Mouse (Mus musculus): ENCODE results near the gene Sdf2l1. TPM values are rescaled to one million over a fixed set of nuclear protein-coding genes. Genes with fewer than 3 reads are reported as not detected.

Sdf2l1 gene
- polyA plus RNA-seq, 2 experiments = 35.8 to 38.8 TPM

- peaks cover 15% of the 10 kb centered on the region for H3K4me1 ChIP-seq (ENCODE audit: control insufficient read depth, insufficient read depth, low read length)
- ATAC-seq (ENCODE audit: low FRiP score, low read depth) (peak; percentile 17; the same call in 1 of the 2 replicates), DNase-seq (ENCODE audit: low spot score) (peak; percentile 12)
- H3K4me2 ChIP-seq (replicated peaks; ENCODE audit: low read depth, low read length, severe bottlenecking) = peak overlapping the region; percentile 53
- H3K27me3 ChIP-seq (ENCODE audit: control insufficient read depth, insufficient read depth, low read length) = no peaks in the 10 kb centered on the region
- peak overlapping the region; percentile 55 for H3K9ac ChIP-seq (ENCODE audit: low read depth, low read length, severe bottlenecking)
- peaks cover 24% of the 10 kb centered on the region for H3K36me3 ChIP-seq (ENCODE audit: control insufficient read depth, insufficient read depth, low read length)
- H3K4me3 ChIP-seq (replicated peaks; ENCODE audit: low read length) = peak overlapping the region; percentile 39
- no peak for TF ChIP-seq POLR2A (IDR thresholded peaks at IDR 0.05; ENCODE audit: borderline replicate concordance, extremely low read depth, insufficient read depth, insufficient read length)
- peak overlapping the region; percentile 16; the same call in 1 of the 2 replicates for H3K27ac ChIP-seq (replicated peaks; ENCODE audit: low read depth, low read length)
- WGBS = 3% methylated on average over 22 of the region's 22 CpGs
- H3K9me3 ChIP-seq (ENCODE audit: control insufficient read depth, low read length) = no peaks in the 10 kb centered on the region
Observed at GRCm38 (mm10) chr16:17124119-17124870, 7.9 kb downstream of the Sdf2l1 start.

- H3K27me3 ChIP-seq (ENCODE audit: control insufficient read depth, insufficient read depth, low read length) = no peaks in the 10 kb centered on the region
- no peak overlapping the region for H3K27ac ChIP-seq (replicated peaks; ENCODE audit: low read depth, low read length)
- H3K9ac ChIP-seq (ENCODE audit: low read depth, low read length, severe bottlenecking) = no peak overlapping the region
- H3K36me3 ChIP-seq (ENCODE audit: control insufficient read depth, insufficient read depth, low read length) = peaks cover 39% of the 10 kb centered on the region
- no peaks in the 10 kb centered on the region for H3K9me3 ChIP-seq (ENCODE audit: control insufficient read depth, low read length)
- peaks cover 15% of the 10 kb centered on the region for H3K4me1 ChIP-seq (ENCODE audit: control insufficient read depth, insufficient read depth, low read length)
- 79% methylated on average over 14 of the region's 14 CpGs for WGBS
- no peak overlapping the region for H3K4me3 ChIP-seq (replicated peaks; ENCODE audit: low read length)
- no peak for TF ChIP-seq POLR2A (IDR thresholded peaks at IDR 0.05; ENCODE audit: borderline replicate concordance, extremely low read depth, insufficient read depth, insufficient read length)
- DNase-seq (ENCODE audit: low spot score) = no peak
- no peak for ATAC-seq (ENCODE audit: low FRiP score, low read depth)
- H3K4me2 ChIP-seq (replicated peaks; ENCODE audit: low read depth, low read length, severe bottlenecking) = no peak overlapping the region
Observed at GRCm38 (mm10) chr16:17121569-17121968, 10.6 kb downstream of the Sdf2l1 start.

DNA sequence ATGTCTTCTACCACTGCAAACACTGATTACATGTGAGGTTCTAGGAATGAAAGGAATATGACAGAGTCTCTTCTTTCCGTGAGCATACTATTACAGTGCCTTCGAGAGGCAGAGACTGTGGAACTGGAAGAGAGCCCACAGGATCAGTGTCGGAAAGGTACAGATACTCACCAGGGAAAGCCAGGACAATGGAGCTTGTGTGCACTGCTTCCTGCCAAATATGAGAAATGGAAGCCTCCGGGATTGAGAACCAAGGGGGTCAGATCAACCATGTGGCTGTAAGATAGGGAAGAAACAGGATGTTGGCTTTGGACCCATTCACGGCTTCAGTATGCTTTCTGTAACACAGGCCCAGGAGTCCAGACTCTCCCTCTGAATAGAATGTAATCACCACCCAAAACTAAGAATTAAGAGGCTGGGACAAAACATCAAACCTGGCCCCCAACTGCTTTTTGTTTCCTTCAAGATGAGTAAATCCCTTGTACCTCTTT lies 14.8 kb downstream of the Sdf2l1 start:
- H3K27me3 ChIP-seq (ENCODE audit: control insufficient read depth, insufficient read depth, low read length) = no peaks in the 10 kb centered on the region
- H3K4me3 ChIP-seq (replicated peaks; ENCODE audit: low read length) = no peak overlapping the region
- H3K36me3 ChIP-seq (ENCODE audit: control insufficient read depth, insufficient read depth, low read length) = peaks cover 60% of the 10 kb centered on the region
- WGBS = 91% methylated on average over 5 of the region's 5 CpGs
- no peaks in the 10 kb centered on the region for H3K4me1 ChIP-seq (ENCODE audit: control insufficient read depth, insufficient read depth, low read length)
- DNase-seq (ENCODE audit: low spot score) (no peak), ATAC-seq (ENCODE audit: low FRiP score, low read depth) (no peak)
- no peaks in the 10 kb centered on the region for H3K9me3 ChIP-seq (ENCODE audit: control insufficient read depth, low read length)
- no peak overlapping the region for H3K27ac ChIP-seq (replicated peaks; ENCODE audit: low read depth, low read length)
- no peak for TF ChIP-seq POLR2A (IDR thresholded peaks at IDR 0.05; ENCODE audit: borderline replicate concordance, extremely low read depth, insufficient read depth, insufficient read length)
- no peak overlapping the region for H3K4me2 ChIP-seq (replicated peaks; ENCODE audit: low read depth, low read length, severe bottlenecking)
- H3K9ac ChIP-seq (ENCODE audit: low read depth, low read length, severe bottlenecking) = no peak overlapping the region

DNA sequence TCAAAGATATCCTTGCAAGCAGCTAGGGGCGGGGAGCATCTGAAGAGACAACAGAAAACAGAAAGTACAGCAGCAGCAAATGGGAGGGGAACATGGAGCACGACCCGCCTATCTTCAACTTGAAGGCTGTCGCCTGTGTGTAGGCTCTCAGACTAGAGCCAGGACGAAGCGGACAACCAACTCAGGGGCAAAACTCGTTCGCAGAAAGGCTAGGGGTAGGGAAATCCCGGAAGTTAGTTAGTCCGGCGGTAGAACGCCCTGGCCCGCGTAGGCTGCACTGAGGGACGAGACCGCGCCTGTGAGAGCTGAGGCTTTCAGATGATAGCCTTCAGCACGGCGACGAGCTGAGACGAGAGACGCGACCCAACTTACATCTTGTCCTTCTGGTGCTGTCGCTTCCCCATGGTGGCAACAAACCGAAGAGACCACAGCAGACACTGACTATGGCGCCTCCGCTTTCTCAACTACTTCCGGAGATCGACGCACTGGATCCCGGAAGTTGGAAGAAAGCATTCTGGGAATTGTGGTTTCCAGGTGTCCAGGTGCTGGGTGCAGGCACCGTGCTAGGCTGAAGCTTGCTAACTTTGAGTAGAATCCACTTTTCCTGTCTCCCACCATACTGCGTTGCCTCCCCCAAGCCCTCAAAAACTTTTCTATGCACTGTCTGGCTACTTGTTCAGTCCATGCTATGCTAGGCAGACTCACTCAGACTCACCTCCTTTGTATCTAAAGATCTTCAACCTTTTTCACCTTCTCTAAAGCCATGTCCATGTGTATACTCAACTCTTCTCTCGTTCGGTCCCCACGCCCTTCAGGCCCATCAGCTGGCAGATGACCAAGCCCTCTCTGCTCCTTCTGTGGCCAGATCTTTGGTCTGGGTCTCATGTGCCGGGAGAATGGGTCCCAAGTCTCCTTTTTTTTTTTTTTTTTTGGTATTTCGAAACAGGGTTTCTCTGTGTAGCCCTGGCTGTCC lies 21.1 kb downstream of the Sdf2l1 start, which contains the start of gene Ppil2:
Gene Ppil2 (minus strand): TSS at position 487 of the 973 bp plus-strand sequence.
- Histone ChIP-seq H3K9ac (ENCODE audit: low read depth, low read length, severe bottlenecking) (peak within 1 kb of the TSS; percentile 75), H3K4me3 (replicated peaks; ENCODE audit: low read length) (peak within 1 kb of the TSS; percentile 86), H3K27me3 (ENCODE audit: control insufficient read depth, insufficient read depth, low read length) (no peaks in the 10 kb centered on the region), H3K36me3 (ENCODE audit: control insufficient read depth, insufficient read depth, low read length) (peaks cover 38% of the 10 kb centered on the region), H3K9me3 (ENCODE audit: control insufficient read depth, low read length) (no peaks in the 10 kb centered on the region), H3K27ac (replicated peaks; ENCODE audit: low read depth, low read length) (peak within 1 kb of the TSS; percentile 35; the same call in 1 of the 2 replicates), H3K4me1 (ENCODE audit: control insufficient read depth, insufficient read depth, low read length) (peaks cover 7% of the 10 kb centered on the region; the same call in 1 of the 2 replicates), H3K4me2 (replicated peaks; ENCODE audit: low read depth, low read length, severe bottlenecking) (peak within 1 kb of the TSS; percentile 58)
- ATAC-seq (ENCODE audit: low FRiP score, low read depth) (peak; percentile 87), DNase-seq (ENCODE audit: low spot score) (peak; percentile 85)
- WGBS = 11% methylated on average over 38 of the region's 38 CpGs
- peak; percentile 54; the same call in 1 of the 2 replicates for TF ChIP-seq POLR2A (IDR thresholded peaks at IDR 0.05; ENCODE audit: borderline replicate concordance, extremely low read depth, insufficient read depth, insufficient read length)

- Histone ChIP-seq H3K4me3 (replicated peaks; ENCODE audit: low read length) (no peak overlapping the region), H3K9ac (ENCODE audit: low read depth, low read length, severe bottlenecking) (no peak overlapping the region), H3K36me3 (ENCODE audit: control insufficient read depth, insufficient read depth, low read length) (peaks cover 68% of the 10 kb centered on the region), H3K27me3 (ENCODE audit: control insufficient read depth, insufficient read depth, low read length) (no peaks in the 10 kb centered on the region), H3K4me2 (replicated peaks; ENCODE audit: low read depth, low read length, severe bottlenecking) (no peak overlapping the region), H3K27ac (replicated peaks; ENCODE audit: low read depth, low read length) (no peak overlapping the region), H3K9me3 (ENCODE audit: control insufficient read depth, low read length) (no peaks in the 10 kb centered on the region), H3K4me1 (ENCODE audit: control insufficient read depth, insufficient read depth, low read length) (no peaks in the 10 kb centered on the region; the same call in 1 of the 2 replicates)
- ATAC-seq (ENCODE audit: low FRiP score, low read depth) = no peak
- WGBS = 83% methylated on average over 4 of the region's 4 CpGs
- no peak for TF ChIP-seq POLR2A (IDR thresholded peaks at IDR 0.05; ENCODE audit: borderline replicate concordance, extremely low read depth, insufficient read depth, insufficient read length)
- DNase-seq (ENCODE audit: low spot score) = no peak
Observed at GRCm38 (mm10) chr16:17104600-17104999, 27.6 kb downstream of the Sdf2l1 start.

Data from limb, embryonic 14.5 days (tissue).